Mouse (Mus musculus) C2C12 (cell line): ENCODE measurements at regions not wholly inside any gene's neighbourhood (a gene's known extent, or its start where the extent isn't known, plus 50 kb on each side); places are given as distances from the start of the nearest gene placed in this dataset.

ENCODE experiments used
- CTCF ChIP-seq: IDR thresholded peaks from one replicate; pipeline ENCODE4 v1.5.1; 2011; ENCODE audit not compliant: control insufficient read depth, insufficient read depth, insufficient read length
- MYOD1 ChIP-seq: IDR thresholded peaks from one replicate; pipeline ENCODE4 v1.6.1; 2011; ENCODE audit warnings: low read depth; ENCODE audit not compliant: control insufficient read depth, insufficient read length

DNA sequence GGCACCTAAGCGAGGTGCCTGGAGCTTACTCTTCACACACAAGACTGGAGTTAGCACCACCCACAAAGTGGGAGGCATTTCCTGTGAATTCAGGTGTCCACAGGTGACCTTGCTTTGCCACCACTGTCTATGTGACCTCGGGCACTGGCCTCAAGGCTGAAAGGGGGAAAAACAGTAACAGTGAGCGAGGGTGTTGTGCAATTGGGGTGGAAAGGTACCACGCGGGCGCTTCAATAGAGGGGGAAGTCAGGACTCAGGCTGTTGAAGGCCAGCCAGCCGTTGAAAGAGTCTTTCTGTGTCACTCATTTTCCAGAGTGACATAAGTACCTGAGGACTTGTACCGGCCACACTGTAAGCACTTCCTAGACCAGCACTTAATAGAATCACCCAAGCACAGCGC, 128.2 kb downstream of the Inhbb start:
- TF ChIP-seq CTCF (no peak), MYOD1 (no peak)
